Mouse (Mus musculus) c-Kit-positive CD71-positive TER-119-negative erythroid progenitor cells, embryonic 14.5 days (primary cell): ENCODE measurements around the gene Hnrnpdl.

ENCODE experiments used
- DNase-seq: peaks from one replicate; pipeline ENCODE4 v3.0.0-alpha.2; 2013; ENCODE audit warnings: low read depth

Gene Hnrnpdl

GRCm38 (mm10) chr5:100047143-100047640, 7.7 kb upstream of the Hnrnpdl start:
- DNase-seq = no peak

GRCm38 (mm10) chr5:100046096-100046495, 6.6 kb upstream of the Hnrnpdl start:
- no peak for DNase-seq

- DNase-seq = no peak
Observed at GRCm38 (mm10) chr5:100044621-100045020, 5.2 kb upstream of the Hnrnpdl start.

GRCm38 (mm10) chr5:100044030-100044429, 4.6 kb upstream of the Hnrnpdl start:
- no peak for DNase-seq

- DNase-seq = no peak
Observed at GRCm38 (mm10) chr5:100043361-100043760, 3.9 kb upstream of the Hnrnpdl start.

- DNase-seq = no peak
Observed at GRCm38 (mm10) chr5:100042467-100042866, 3.0 kb upstream of the Hnrnpdl start.

- no peak for DNase-seq
Observed at GRCm38 (mm10) chr5:100041272-100041671, 1.8 kb upstream of the Hnrnpdl start.

GRCm38 (mm10) chr5:100040281-100040784, 869 bp upstream of the Hnrnpdl start:
- DNase-seq = no peak

GRCm38 (mm10) chr5:100038714-100039601, 506 bp downstream of the Hnrnpdl start:
- DNase-seq = peak; percentile 81

GRCm38 (mm10) chr5:100037965-100038713, 1.3 kb downstream of the Hnrnpdl start:
- DNase-seq = peak; percentile 72

- no peak for DNase-seq
Observed at GRCm38 (mm10) chr5:100036681-100037080, 2.8 kb downstream of the Hnrnpdl start.

- no peak for DNase-seq
Observed at GRCm38 (mm10) chr5:100035950-100036349, 3.5 kb downstream of the Hnrnpdl start.

- DNase-seq = no peak
Observed at GRCm38 (mm10) chr5:100032646-100033045, 6.8 kb downstream of the Hnrnpdl start.

- DNase-seq = no peak
Observed at GRCm38 (mm10) chr5:100032107-100032506, 7.4 kb downstream of the Hnrnpdl start.

GRCm38 (mm10) chr5:100030069-100030468, 9.4 kb downstream of the Hnrnpdl start:
- DNase-seq = no peak

- no peak for DNase-seq
Observed at GRCm38 (mm10) chr5:100024868-100025267, 14.6 kb downstream of the Hnrnpdl start.

- DNase-seq = no peak
Observed at GRCm38 (mm10) chr5:100024403-100024802, 15.1 kb downstream of the Hnrnpdl start.

GRCm38 (mm10) chr5:100020089-100020488, 19.4 kb downstream of the Hnrnpdl start:
- DNase-seq = no peak

GRCm38 (mm10) chr5:100012599-100012998, 26.9 kb downstream of the Hnrnpdl start:
- no peak for DNase-seq

- no peak for DNase-seq
Observed at GRCm38 (mm10) chr5:100008485-100008884, 31.0 kb downstream of the Hnrnpdl start.

- DNase-seq = no peak
Observed at GRCm38 (mm10) chr5:100007040-100007375, 32.5 kb downstream of the Hnrnpdl start.

GRCm38 (mm10) chr5:100006324-100007039, 33.0 kb downstream of the Hnrnpdl start:
- no peak for DNase-seq
